Mouse (Mus musculus) hindbrain, embryonic 11.5 days (tissue): Measurements from ENCODE around the gene Tead3. TPM values are rescaled to one million over a fixed set of nuclear protein-coding genes. Genes with fewer than 3 reads are reported as not detected.

Source experiments
- ATAC-seq: fragments of 200-750 bp; cut with Nextera tagmentation; 2 replicates; pipeline ENCODE4 v1.8.0; 2017; ENCODE audit warnings: mild to moderate bottlenecking, moderate TSS enrichment, moderate library complexity; ENCODE audit not compliant: low FRiP score
- DNase-seq: peaks from one replicate; pipeline ENCODE4 v3.0.0-alpha.2; 2015; ENCODE audit warnings: low spot score
- H3K27ac ChIP-seq: fragments of 300-500 bp; sonication (generic); 2 replicates; pipeline ENCODE4 v1.5.1; 2014; ENCODE audit warnings: mild to moderate bottlenecking, low read depth, low read length
- H3K27me3 ChIP-seq: fragments of 300-500 bp; sonication (generic); 2 replicates; pipeline ENCODE4 v1.6.1; 2014; ENCODE audit warnings: mild to moderate bottlenecking, low read length, moderate library complexity, mixed read lengths; ENCODE audit not compliant: control insufficient read depth, insufficient read depth
- H3K36me3 ChIP-seq: fragments of 300-500 bp; sonication (generic); 2 replicates; pipeline ENCODE4 v1.6.1; 2014; ENCODE audit warnings: mild to moderate bottlenecking, low read length, moderate library complexity, mixed read lengths; ENCODE audit not compliant: control insufficient read depth, insufficient read depth
- H3K4me1 ChIP-seq: fragments of 300-500 bp; sonication (generic); replicated peaks from 2 replicates; pipeline ENCODE4 v1.6.1; 2014; ENCODE audit warnings: low read length, mixed read lengths; ENCODE audit not compliant: control insufficient read depth, insufficient read depth
- H3K4me2 ChIP-seq: fragments of 300-500 bp; sonication (generic); replicated peaks from 2 replicates; pipeline ENCODE4 v1.6.1; 2014; ENCODE audit warnings: mild to moderate bottlenecking, low read depth, low read length
- H3K4me3 ChIP-seq: fragments of 300-500 bp; sonication (generic); 2 replicates; pipeline ENCODE4 v1.5.1; 2014; ENCODE audit warnings: low read depth, low read length
- H3K9ac ChIP-seq: fragments of 300-500 bp; sonication (generic); 2 replicates; pipeline ENCODE4 v1.6.1; 2014; ENCODE audit warnings: low read depth, low read length
- H3K9me3 ChIP-seq: fragments of 300-500 bp; sonication (generic); 2 replicates; pipeline ENCODE4 v1.6.1; 2016; ENCODE audit warnings: low read length; ENCODE audit not compliant: control insufficient read depth
- WGBS: fragments of 180-500 bp; shearing (Covaris S2); extraction: QIAGEN DNeasy Blood & Tissue Kit; methylation state at CpG from one replicate; pipeline ENCODE4 v1.1.7; 2014; 5-methylcytosine and 5-hydroxymethylcytosine counted together
- polyA plus RNA-seq: library from polyadenylated mRNA; unstranded; fragments of >200 nt; fragmentation: Nextera tagmentation; extraction: Ambion mirVana; gene quantifications from 2 replicates; pipeline ENCODE4 v1.2.1, GENCODE M21; 2014

Gene Tead3
- polyA plus RNA-seq, result 3.7 and 5.1 TPM in 2 replicates

GRCm38 (mm10) chr17:28350466-28351352 is at the start of gene Tead3:
Gene Tead3, minus strand, starts transcription at chr17:28350817.
- under 1% methylated on average over 64 of the region's 73 CpGs for WGBS
- Histone ChIP-seq H3K4me1 (peaks cover 14% of the 10 kb centered on the region), H3K27me3 (peaks cover 15% of the 10 kb centered on the region), H3K9me3 (no peaks in the 10 kb centered on the region), H3K27ac (peak within 1 kb of the TSS; percentile 51), H3K4me3 (peak within 1 kb of the TSS; percentile 76), H3K36me3 (no peaks in the 10 kb centered on the region), H3K9ac (peak within 1 kb of the TSS; percentile 77), H3K4me2 (peak within 1 kb of the TSS; percentile 95)
- ATAC-seq, result peak; percentile 83
- DNase-seq, result peak; percentile 84

DNA sequence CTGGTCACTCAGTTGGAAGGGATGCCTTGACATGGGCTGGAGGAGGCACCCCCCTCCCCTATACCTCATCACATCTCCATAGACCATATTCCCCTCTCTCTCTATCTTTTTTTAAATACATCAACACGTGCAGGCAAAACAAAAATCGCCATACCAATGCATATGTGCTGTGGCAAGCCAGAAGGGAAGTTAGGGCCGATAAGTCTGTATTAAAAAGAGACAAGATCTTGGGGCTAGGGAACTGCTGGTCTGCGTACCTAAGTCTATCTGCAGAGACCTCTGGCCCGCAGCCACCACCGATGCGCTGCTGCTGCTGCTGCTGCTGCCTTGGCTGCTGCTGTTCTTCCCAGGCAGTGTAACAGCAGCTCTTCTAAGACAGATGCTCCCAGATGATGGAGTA is 44.4 kb upstream of the Tead3 start:
- Histone ChIP-seq H3K9me3 (no peaks in the 10 kb centered on the region), H3K4me2 (no peak overlapping the region), H3K4me1 (no peaks in the 10 kb centered on the region), H3K36me3 (no peaks in the 10 kb centered on the region), H3K4me3 (no peak overlapping the region), H3K9ac (no peak overlapping the region), H3K27ac (no peak overlapping the region), H3K27me3 (no peaks in the 10 kb centered on the region)
- WGBS, result 82% methylated on average over 7 of the region's 7 CpGs
- DNase-seq (no peak), ATAC-seq (no peak)

DNA sequence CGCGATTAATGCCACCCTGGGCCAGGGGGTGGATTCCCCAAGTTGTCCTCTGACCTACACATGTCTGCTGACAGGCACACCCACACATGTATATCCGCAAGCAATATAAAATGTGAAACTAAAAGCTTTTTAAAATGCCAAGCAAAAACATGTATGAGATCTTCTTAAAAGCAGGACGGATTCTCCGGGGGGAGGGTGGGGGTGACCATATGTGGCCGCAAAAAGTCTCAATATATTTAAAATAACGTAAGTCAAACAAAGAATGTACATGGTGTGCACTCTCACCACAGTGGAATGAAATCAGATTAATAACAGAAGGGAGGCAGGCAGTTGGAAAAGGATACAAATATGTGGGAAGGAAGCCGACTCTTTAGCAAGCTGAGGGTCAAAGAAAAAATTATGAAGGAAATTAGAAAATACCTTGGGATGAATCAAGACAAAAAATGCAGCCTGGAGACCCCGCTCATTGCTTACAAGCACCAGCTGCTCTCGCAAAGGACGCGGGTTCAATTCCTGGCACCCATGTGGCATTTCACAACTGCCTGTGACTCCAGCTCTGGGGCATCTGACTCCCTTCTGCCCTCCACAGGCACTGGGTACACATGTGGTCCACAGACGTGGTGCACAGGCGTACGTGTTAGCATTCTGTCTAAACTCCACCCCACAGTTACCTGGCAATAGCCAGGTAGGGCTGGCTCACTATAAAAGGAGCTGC is 43.6 kb upstream of the Tead3 start:
- 83% methylated on average over 15 of the region's 15 CpGs for WGBS
- ATAC-seq, result no peak

DNA sequence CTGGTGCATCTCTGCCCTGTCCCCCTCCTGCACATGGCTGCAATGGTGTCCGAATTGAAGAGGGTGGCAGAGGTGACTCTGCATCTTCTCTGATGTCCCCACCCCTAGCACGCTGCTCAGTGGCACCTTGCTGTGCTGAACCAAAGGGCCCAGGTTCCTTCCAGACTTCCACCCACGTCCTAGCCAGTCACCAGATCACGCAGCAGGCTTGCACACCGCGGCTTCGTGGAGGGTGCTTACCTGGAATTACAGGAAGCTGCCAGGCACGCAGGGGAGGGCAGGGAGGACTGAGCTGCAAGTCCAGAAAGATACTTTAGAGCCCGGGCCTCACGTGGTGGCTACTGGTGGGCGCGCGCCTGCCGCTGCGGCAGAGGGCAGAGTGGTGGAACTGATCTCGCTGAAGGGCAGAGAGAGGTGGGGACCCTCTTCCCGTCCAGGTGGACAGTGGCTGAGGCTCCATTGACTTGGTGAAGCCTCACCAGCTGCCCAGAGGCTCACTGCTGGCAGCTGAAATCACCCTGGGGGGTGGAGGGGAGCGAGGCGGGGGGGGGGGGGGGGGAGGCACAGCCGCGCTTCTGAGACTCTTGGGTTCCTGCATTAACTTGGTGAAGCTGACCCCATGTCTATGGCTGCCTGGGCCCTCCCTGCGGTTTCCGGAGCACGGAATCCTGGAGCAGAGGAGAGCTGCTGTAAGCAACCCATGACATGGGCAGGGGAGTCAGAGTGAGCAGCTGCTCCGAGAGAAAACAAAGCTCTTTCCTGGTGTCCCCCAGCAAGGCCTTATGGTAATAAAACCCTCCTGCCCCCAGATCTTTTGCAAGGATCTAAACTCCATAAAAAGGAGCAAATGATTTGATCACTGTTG is 41.2 kb upstream of the Tead3 start:
- ATAC-seq (no peak), DNase-seq (no peak)

More for the DNA sequence above, 43.6 kb upstream of the Tead3 start:
- Histone ChIP-seq H3K27me3 (no peaks in the 10 kb centered on the region), H3K4me1 (no peaks in the 10 kb centered on the region), H3K4me2 (no peak overlapping the region), H3K9me3 (no peaks in the 10 kb centered on the region), H3K27ac (no peak overlapping the region), H3K9ac (no peak overlapping the region), H3K4me3 (no peak overlapping the region), H3K36me3 (no peaks in the 10 kb centered on the region)
- no peak for DNase-seq

GRCm38 (mm10) chr17:28388534-28388933 is 37.9 kb upstream of the Tead3 start:
- DNase-seq (no peak), ATAC-seq (no peak)
- Histone ChIP-seq H3K36me3 (no peaks in the 10 kb centered on the region), H3K27me3 (peaks cover 5% of the 10 kb centered on the region), H3K4me3 (no peak overlapping the region), H3K9ac (no peak overlapping the region), H3K9me3 (no peaks in the 10 kb centered on the region), H3K4me1 (no peaks in the 10 kb centered on the region), H3K4me2 (no peak overlapping the region), H3K27ac (no peak overlapping the region)
- WGBS, result 87% methylated on average over 3 of the region's 3 CpGs

More for the DNA sequence above, 41.2 kb upstream of the Tead3 start:
- Histone ChIP-seq H3K36me3 (no peaks in the 10 kb centered on the region), H3K9me3 (no peaks in the 10 kb centered on the region), H3K4me3 (no peak overlapping the region), H3K27ac (no peak overlapping the region), H3K9ac (no peak overlapping the region), H3K4me2 (0 out of 2 replicates have a peak overlapping the region, but pooled peaks have one; percentile 9), H3K4me1 (no peaks in the 10 kb centered on the region), H3K27me3 (peaks cover under 1% of the 10 kb centered on the region)
- 10% methylated on average over 23 of the region's 25 CpGs for WGBS

- Histone ChIP-seq H3K36me3 (no peaks in the 10 kb centered on the region), H3K4me2 (peak overlapping the region; percentile 11; the same call in 1 of the 2 replicates), H3K9me3 (no peaks in the 10 kb centered on the region), H3K4me1 (no peaks in the 10 kb centered on the region), H3K27me3 (peaks cover 5% of the 10 kb centered on the region), H3K27ac (no peak overlapping the region), H3K9ac (no peak overlapping the region), H3K4me3 (0 out of 2 replicates have a peak overlapping the region, but pooled peaks have one; percentile 6)
- ATAC-seq (no peak), DNase-seq (peak; percentile 90)
- 5% methylated on average over 23 of the region's 23 CpGs for WGBS
These were observed 35.7 kb upstream of the Tead3 start for GRCm38 (mm10) chr17:28386150-28386905.

GRCm38 (mm10) chr17:28384298-28384697 is 33.7 kb upstream of the Tead3 start:
- H3K27ac ChIP-seq, result no peak overlapping the region
- ATAC-seq, result no peak

DNA sequence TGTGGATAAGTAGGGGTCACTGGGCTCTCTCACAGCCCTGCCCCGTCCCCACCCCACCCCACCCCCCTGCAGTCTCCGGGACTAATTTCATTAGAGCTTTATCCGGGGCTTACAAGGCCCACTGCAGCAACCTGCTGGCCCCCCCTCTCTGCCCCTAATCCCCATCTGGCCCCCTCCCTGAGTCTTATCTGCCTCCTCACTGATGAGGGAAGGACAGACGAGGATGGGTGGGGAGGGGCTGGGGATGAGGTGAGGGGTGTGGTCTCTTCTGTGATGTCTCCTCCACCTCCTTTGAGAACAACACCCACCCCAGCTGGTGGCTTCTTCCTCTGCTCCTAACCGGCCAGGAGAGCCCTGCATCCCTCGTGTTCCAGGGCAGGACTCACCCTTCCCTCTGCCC is 29.6 kb upstream of the Tead3 start:
- no peak overlapping the region for H3K4me3 ChIP-seq
- no peaks in the 10 kb centered on the region for H3K9me3 ChIP-seq
- peaks cover 6% of the 10 kb centered on the region for H3K27me3 ChIP-seq
- no peaks in the 10 kb centered on the region for H3K4me1 ChIP-seq
- no peaks in the 10 kb centered on the region for H3K36me3 ChIP-seq
- no peak overlapping the region for H3K4me2 ChIP-seq
- DNase-seq, result no peak
- whole genome bisulfite sequencing, result 13% methylated on average over 4 of the region's 6 CpGs
- H3K27ac ChIP-seq, result no peak overlapping the region
- ATAC-seq, result no peak
- H3K9ac ChIP-seq, result no peak overlapping the region

More at GRCm38 (mm10) chr17:28384298-28384697, 33.7 kb upstream of the Tead3 start:
- peak; percentile 41 for DNase-seq
- Histone ChIP-seq H3K27me3 (peaks cover 5% of the 10 kb centered on the region), H3K4me3 (no peak overlapping the region), H3K4me1 (no peaks in the 10 kb centered on the region), H3K9me3 (no peaks in the 10 kb centered on the region), H3K9ac (no peak overlapping the region), H3K36me3 (no peaks in the 10 kb centered on the region), H3K4me2 (no peak overlapping the region)
- WGBS, result 71% methylated on average over 4 of the region's 4 CpGs
